Mouse (Mus musculus): ENCODE data around the gene Tmc6. TPM values are rescaled to one million over a fixed set of nuclear protein-coding genes. Genes with fewer than 3 reads are reported as not detected.
A peak's percentile ranks its signal among the peaks of the same experiment; 100 is the strongest.
"Not testable (repeated sequence)": the region's sequence is repeated elsewhere in the genome, so short reads cannot be mapped to it uniquely, and the experiment has no call there.

The Tmc6 gene
- polyA plus RNA-seq, 1 experiment: 78.2 TPM

DNA sequence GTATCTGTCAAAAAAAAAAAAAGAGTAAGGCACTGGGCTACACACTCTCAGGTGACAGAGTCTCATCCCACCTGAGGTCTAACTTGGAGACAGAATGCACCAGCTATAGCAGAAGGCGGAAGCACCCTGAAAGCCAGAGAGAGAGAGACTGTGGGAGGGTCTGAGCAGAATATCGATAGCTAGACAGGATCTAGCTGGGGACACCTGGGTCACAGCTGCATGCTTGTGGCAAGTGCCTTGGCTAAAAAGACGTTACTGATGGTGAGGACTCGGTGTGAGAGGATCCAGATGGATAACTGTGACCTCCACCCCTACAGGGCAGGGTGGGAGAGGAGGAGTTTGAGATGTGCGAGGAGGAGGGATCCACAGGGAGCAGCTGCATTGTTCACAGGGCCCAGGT lies 15.0 kb upstream of the Tmc6 start:
- H3K4me1 ChIP-seq: peaks cover 62% of the 10 kb centered on the region
- H3K36me3 ChIP-seq (replicated peaks; ENCODE audit: low read length): peaks cover 13% of the 10 kb centered on the region
- H3K27me3 ChIP-seq (replicated peaks): no peaks in the 10 kb centered on the region
- no peaks in the 10 kb centered on the region for H3K9me3 ChIP-seq
- H3K4me3 ChIP-seq (replicated peaks): no peak overlapping the region
- TF ChIP-seq FLI1 (IDR thresholded peaks at IDR 0.05; ENCODE audit: low read length) (no peak), GATA1 (IDR thresholded peaks at IDR 0.05; ENCODE audit: borderline replicate concordance, low read length) (no peak)

DNA sequence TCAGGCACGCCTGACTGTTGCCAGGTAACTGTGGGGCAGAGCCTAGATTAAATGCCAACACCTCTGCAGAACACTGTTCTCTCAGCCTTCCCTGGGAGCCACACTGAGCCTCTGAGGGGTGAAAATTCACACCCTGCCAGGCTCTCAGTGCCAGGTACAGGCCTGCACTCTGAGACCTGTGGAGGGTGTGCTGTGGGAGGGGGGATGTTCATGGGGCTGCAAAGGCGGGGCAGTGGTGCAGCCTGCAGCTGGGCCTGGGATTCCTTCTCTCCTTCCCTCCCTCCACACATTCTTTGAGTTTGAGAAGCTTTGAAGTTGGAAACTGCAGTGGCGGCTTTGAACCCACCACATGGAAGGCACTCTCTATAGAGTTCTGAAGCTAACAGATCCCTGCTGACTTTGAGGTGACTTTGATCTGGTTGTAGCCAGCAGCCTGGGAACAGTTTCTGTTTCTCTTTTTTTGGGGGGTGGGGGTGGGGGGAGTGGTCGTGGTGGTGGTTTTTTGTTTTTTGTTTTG lies 12.1 kb upstream of the Tmc6 start:
- Histone ChIP-seq H3K9me3 (no peaks in the 10 kb centered on the region), H3K36me3 (replicated peaks; ENCODE audit: low read length) (peaks cover 38% of the 10 kb centered on the region), H3K4me1 (peaks cover 67% of the 10 kb centered on the region), H3K4me3 (replicated peaks) (no peak overlapping the region), H3K27me3 (replicated peaks) (no peaks in the 10 kb centered on the region)
- TF ChIP-seq GATA1 (IDR thresholded peaks at IDR 0.05; ENCODE audit: borderline replicate concordance, low read length) (no peak), FLI1 (IDR thresholded peaks at IDR 0.05; ENCODE audit: low read length) (no peak)

DNA sequence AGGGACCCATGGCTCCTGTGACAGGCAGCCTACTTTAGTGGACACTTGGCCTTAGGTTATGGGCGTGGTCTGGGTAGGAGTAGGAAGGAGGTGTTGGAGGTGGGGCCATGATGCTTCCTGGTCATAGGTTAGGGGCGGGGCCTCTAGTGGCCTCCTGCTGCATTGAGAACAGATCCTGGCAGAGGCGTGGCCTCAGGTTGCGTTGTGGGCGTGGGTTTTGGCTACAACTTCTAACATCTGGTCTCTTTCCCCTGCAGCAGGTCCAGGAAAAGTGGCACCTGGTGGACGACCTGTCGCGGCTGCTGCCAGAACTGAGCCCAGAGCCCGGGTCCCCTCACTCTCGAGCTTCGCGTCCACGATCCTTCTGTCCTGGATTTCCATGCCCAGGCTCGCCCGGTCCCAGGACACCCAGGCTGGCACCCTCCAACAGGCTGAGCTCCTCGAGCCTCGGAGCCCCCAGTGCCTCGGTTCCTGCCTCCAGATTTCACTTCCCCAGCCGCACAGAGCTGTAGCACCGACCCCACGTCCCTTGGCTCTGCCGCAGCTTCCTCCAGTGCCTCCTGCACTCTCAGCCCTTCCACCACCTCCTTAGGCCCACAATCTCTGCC lies 10.4 kb upstream of the Tmc6 start:
- no peaks in the 10 kb centered on the region for H3K9me3 ChIP-seq
- H3K27me3 ChIP-seq (replicated peaks): no peaks in the 10 kb centered on the region
- TF ChIP-seq GATA1 (IDR thresholded peaks at IDR 0.05; ENCODE audit: borderline replicate concordance, low read length) (no peak), FLI1 (IDR thresholded peaks at IDR 0.05; ENCODE audit: low read length) (no peak)
- peak overlapping the region; percentile 65 for H3K4me3 ChIP-seq (replicated peaks)
- H3K4me1 ChIP-seq: peaks cover 50% of the 10 kb centered on the region
- H3K36me3 ChIP-seq (replicated peaks; ENCODE audit: low read length): peaks cover 54% of the 10 kb centered on the region

DNA sequence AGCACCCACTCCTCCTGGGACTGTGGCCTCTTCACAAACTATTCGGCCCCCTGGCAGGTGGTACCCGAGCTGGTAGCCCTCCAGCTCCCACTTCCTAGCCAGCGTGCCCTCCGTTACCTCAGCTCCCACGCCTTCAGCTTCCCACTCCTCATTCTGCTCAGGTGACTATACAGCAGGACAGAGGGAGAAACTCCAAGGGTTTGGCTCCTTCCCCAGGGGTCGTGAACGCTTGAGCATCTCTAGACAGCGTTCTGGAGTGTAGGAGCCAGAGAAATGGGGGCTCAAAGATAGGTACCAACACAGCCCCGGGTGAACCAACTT lies 9.4 kb upstream of the Tmc6 start:
- Histone ChIP-seq H3K9me3 (no peaks in the 10 kb centered on the region), H3K4me3 (replicated peaks) (no peak overlapping the region), H3K27me3 (replicated peaks) (no peaks in the 10 kb centered on the region), H3K4me1 (peaks cover 42% of the 10 kb centered on the region), H3K36me3 (replicated peaks; ENCODE audit: low read length) (peaks cover 64% of the 10 kb centered on the region)
- TF ChIP-seq GATA1 (IDR thresholded peaks at IDR 0.05; ENCODE audit: borderline replicate concordance, low read length) (no peak), FLI1 (IDR thresholded peaks at IDR 0.05; ENCODE audit: low read length) (no peak)

DNA sequence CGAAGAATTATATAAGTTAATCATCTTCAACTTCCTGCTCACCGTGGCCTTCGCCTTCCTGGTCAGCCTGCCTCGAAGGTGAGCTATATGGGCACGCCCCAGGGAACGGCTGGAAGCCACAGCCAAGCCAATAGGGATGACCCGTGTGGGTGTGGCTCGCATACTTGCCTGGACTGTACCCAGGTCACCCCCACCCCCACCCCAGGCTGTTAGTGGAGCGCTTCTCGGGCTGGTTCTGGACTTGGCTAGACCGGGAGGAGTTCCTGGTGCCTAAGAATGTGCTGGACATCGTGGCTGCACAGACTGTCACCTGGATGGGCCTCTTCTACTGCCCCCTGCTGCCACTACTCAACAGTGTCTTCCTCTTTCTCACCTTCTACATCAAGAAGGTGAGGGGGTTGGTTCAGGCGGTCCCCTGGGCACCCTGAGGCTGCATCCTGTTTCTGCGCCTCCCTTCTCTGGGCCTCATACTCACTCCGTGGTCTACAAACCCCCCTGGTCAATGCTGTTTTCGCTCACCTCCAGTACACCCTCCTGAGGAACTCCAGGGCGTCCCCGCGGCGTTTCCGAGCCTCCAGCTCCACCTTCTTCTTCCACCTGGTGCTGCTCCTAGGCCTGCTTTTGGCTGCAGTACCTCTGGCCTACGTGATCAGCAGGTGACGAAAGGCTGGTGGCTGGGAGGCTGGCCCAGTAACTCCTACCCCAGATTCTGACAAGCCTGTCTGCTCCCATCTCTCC lies 8.9 kb upstream of the Tmc6 start:
- no peaks in the 10 kb centered on the region for H3K27me3 ChIP-seq (replicated peaks)
- peaks cover 41% of the 10 kb centered on the region for H3K4me1 ChIP-seq
- H3K36me3 ChIP-seq (replicated peaks; ENCODE audit: low read length): peaks cover 68% of the 10 kb centered on the region
- H3K9me3 ChIP-seq: no peaks in the 10 kb centered on the region
- H3K4me3 ChIP-seq (replicated peaks): peak overlapping the region; percentile 72
- TF ChIP-seq GATA1 (IDR thresholded peaks at IDR 0.05; ENCODE audit: borderline replicate concordance, low read length): no peak
- TF ChIP-seq FLI1 (IDR thresholded peaks at IDR 0.05; ENCODE audit: low read length): no peak

DNA sequence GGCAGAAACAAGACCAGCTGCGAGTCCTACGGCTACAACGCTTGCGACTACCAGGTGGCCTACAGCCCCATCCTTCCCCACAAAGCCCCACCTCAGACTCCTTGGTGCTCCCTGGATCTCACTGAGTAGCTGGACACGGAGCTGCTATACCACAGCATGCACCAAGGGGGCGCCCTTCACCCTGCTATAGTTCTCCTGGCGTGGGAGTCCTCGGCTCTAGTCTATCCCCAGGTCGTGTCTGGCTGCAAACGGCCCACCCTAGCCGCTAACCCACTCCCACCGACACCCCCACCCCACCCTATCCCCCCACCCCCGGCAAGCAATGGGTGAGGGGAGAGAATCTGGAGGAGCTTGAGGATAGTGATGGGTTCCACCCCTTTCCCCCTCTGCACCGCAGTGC lies 8.3 kb upstream of the Tmc6 start:
- Histone ChIP-seq H3K4me1 (peaks cover 44% of the 10 kb centered on the region), H3K27me3 (replicated peaks) (no peaks in the 10 kb centered on the region), H3K9me3 (no peaks in the 10 kb centered on the region), H3K36me3 (replicated peaks; ENCODE audit: low read length) (peaks cover 74% of the 10 kb centered on the region), H3K4me3 (replicated peaks) (peak overlapping the region; percentile 72)
- TF ChIP-seq GATA1 (IDR thresholded peaks at IDR 0.05; ENCODE audit: borderline replicate concordance, low read length): no peak
- TF ChIP-seq FLI1 (IDR thresholded peaks at IDR 0.05; ENCODE audit: low read length): no peak

DNA sequence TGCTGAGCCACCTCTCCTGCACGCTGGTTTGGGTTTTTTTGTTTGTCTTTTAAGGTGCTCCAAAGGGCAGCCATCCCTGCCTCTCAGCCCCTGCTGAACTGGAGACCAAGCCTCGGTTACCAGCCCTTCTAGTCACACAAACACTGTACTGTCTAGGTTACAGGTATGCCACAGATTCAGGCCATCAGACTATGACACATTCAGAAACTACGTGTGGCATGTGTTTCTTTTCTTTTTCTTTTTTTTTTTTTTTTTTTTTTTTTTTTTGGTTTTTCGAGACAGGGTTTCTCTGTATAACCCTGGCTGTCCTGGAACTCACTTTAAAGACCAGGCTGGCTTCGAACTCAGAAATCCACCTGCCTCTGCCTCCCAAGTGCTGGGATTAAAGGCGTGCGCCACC lies 6.5 kb upstream of the Tmc6 start:
- not testable (repeated sequence) for H3K27me3 ChIP-seq (replicated peaks); H3K9me3 ChIP-seq; H3K4me3 ChIP-seq (replicated peaks)
- peaks cover 92% of the 10 kb centered on the region for H3K36me3 ChIP-seq (replicated peaks; ENCODE audit: low read length)
- H3K4me1 ChIP-seq: peaks cover 62% of the 10 kb centered on the region

DNA sequence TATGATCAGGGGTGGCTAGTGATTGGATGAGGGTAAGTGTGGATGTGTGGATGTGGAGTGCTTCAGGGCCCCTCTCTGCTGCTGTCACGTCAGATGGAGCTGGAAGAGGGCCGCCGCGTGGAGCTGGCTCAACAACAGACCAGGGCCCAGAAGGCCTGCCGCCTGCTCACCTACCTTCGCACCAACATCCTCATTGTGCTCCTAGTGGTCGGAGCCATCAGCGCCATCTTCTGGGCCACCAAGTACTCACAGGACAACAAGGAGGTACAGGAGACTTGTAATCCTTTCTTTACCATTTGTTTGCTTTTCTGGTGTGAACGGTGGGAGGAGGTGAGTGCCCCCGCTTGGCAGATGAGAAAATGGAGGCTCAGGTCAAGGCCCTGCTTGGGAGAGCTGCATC lies 4.3 kb upstream of the Tmc6 start:
- Histone ChIP-seq H3K4me3 (replicated peaks) (no peak overlapping the region), H3K4me1 (peaks cover 66% of the 10 kb centered on the region), H3K36me3 (replicated peaks; ENCODE audit: low read length) (peaks cover 75% of the 10 kb centered on the region), H3K9me3 (no peaks in the 10 kb centered on the region), H3K27me3 (replicated peaks) (no peaks in the 10 kb centered on the region)
- TF ChIP-seq FLI1 (IDR thresholded peaks at IDR 0.05; ENCODE audit: low read length) (no peak), GATA1 (IDR thresholded peaks at IDR 0.05; ENCODE audit: borderline replicate concordance, low read length) (no peak)

DNA sequence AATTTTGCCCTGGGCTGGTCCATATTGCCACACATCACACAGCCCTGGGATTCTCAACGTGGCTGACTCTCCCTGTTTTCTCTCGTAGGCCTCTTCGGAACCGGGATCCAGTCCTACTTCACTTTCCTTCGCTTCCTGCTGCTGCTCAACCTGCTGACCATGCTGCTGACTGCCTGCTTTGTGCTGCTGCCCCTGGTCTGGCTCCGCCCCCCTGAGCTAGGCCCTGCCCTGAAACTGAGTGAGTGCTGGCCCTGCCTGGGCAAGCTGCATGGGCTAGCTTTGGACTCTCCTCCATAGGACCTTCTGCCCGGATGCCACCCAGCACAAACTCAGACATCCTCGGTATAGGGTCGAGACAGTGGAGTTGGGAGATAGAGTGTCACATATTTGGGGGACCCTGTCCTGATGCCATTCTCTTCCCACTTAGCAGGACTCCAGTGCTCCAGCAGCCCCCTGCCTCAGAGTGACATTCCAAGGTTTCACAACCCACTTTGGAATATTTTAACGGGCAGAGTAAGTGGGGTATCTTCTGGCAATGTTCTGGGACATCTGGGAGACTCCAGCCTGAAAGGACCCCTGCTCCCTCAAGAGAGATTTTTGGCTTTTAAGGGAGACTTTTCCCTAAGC lies 1.8 kb upstream of the Tmc6 start:
- H3K9me3 ChIP-seq: no peaks in the 10 kb centered on the region
- H3K36me3 ChIP-seq (replicated peaks; ENCODE audit: low read length): peaks cover 56% of the 10 kb centered on the region
- peak overlapping the region; percentile 97 for H3K4me3 ChIP-seq (replicated peaks)
- TF ChIP-seq FLI1 (IDR thresholded peaks at IDR 0.05; ENCODE audit: low read length) (no peak), GATA1 (IDR thresholded peaks at IDR 0.05; ENCODE audit: borderline replicate concordance, low read length) (no peak)
- H3K27me3 ChIP-seq (replicated peaks): no peaks in the 10 kb centered on the region
- peaks cover 73% of the 10 kb centered on the region for H3K4me1 ChIP-seq

DNA sequence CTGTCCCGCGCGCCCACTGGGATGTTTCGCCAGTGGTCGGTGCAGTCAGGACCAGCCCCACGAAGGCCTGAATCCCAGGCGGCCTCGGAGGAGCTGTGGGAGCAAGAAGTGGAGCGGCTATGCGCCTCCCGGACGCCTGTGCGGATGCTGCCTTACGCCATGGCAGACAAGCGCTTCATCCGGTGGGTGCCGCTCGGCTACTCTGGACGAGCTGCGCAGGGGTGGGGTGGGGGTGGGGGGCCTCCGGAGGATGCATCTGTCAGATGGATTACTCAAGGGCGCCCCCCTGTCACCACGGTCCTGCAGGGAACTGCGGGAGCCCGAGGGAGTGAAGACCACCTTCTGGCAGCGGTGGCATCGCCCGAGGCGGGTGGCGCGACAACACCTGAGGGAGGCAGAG lies 1.1 kb upstream of the Tmc6 start:
- Histone ChIP-seq H3K27me3 (replicated peaks) (no peaks in the 10 kb centered on the region), H3K36me3 (replicated peaks; ENCODE audit: low read length) (peaks cover 57% of the 10 kb centered on the region), H3K4me1 (peaks cover 80% of the 10 kb centered on the region), H3K4me3 (replicated peaks) (peak overlapping the region; percentile 97), H3K9me3 (no peaks in the 10 kb centered on the region)
- TF ChIP-seq GATA1 (IDR thresholded peaks at IDR 0.05; ENCODE audit: borderline replicate concordance, low read length) (no peak), FLI1 (IDR thresholded peaks at IDR 0.05; ENCODE audit: low read length) (no peak)

Measured in megakaryocyte, embryonic 14.5 days (primary cell).